Mouse (Mus musculus): ENCODE measurements around the gene Hist1h3c.
A peak's percentile ranks its signal among the peaks of the same experiment; 100 is the strongest.
"Not testable (repeated sequence)": the region's sequence is repeated elsewhere in the genome, so short reads cannot be mapped to it uniquely, and the experiment has no call there.

Hist1h3c gene

GRCm38 (mm10) chr13:23708041-23708440, 37.4 kb downstream of the Hist1h3c start:
- no peak for DNase-seq (ENCODE audit: extremely low spot score, low read depth, low spot score)

DNA sequence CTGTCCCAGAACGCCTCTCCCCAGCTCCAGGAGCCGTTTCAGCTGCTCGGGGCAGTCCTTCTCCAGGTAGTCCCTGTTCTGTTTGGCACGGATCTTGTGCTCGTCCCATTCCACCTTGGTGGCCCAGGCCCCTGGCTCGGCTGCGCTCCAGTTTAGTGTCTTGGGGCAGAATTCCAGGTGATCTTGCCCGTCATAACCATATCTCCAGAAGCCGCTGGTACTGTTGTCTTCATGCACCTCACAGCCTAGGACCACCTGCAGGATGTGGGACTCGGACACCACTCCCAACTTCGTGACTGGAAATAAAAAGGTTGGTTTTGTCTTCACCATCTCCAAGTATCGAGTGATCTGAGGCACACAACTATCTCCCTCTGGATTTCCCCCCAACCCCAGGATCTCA, 38.6 kb downstream of the Hist1h3c start:
- no peak for DNase-seq (ENCODE audit: extremely low spot score, low read depth, low spot score)

DNA sequence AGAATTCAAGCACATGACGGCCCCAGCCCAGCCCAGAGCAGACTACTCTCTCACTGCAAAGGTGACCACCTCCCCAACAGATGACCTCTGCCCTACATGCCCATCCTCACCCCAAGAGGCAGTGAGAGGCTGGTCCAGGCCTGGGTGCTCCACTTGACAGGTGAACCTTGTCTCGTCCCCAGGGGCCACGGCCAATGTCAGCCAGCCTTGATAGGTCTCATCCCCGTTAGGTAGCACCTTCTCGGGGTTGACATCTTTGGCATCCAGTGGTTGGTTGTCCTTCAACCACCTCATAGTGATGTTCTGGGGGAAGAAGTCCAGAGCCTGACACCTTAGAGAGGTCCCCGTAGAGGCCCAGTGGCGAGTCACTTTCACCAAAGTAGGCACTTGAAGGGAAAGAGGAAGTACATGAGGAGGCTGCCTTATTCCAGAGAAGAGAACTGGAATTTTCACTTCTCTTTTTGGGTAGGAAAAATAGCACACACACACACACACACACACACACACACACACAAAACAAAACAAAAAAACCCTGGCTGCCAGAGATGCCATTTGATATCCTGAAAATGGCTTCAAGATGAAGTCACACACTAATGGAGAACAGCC, 39.5 kb downstream of the Hist1h3c start:
- no peak for DNase-seq (ENCODE audit: extremely low spot score, low read depth, low spot score)

GRCm38 (mm10) chr13:23702801-23703200, 42.6 kb downstream of the Hist1h3c start:
- not testable (repeated sequence) for DNase-seq (ENCODE audit: extremely low spot score, low read depth, low spot score)

DNA sequence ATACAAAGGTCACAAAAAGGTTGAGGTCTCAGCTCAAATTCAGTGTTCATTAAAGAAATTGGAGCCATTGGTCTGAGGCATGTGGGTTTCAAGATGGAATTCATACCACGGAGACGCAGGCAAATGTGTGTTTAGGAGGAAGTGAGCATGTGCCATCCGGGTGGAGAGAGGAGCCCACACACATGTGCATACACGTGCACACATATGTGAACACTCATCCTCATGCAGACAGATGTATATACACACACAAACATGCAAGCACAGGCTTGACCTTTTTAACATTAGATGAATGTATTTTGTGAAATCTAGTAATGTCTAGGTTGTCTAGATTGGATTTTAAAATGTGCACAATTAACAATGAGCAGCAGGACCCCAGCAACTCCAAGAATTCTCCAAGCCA, 43.2 kb downstream of the Hist1h3c start:
- no peak for DNase-seq (ENCODE audit: extremely low spot score, low read depth, low spot score)

- peak; percentile 83 for DNase-seq (ENCODE audit: extremely low spot score, low read depth, low spot score)
These were observed 44.4 kb downstream of the Hist1h3c start for GRCm38 (mm10) chr13:23700786-23701520.

GRCm38 (mm10) chr13:23699767-23700166, 45.6 kb downstream of the Hist1h3c start:
- DNase-seq (ENCODE audit: extremely low spot score, low read depth, low spot score): no peak

DNA sequence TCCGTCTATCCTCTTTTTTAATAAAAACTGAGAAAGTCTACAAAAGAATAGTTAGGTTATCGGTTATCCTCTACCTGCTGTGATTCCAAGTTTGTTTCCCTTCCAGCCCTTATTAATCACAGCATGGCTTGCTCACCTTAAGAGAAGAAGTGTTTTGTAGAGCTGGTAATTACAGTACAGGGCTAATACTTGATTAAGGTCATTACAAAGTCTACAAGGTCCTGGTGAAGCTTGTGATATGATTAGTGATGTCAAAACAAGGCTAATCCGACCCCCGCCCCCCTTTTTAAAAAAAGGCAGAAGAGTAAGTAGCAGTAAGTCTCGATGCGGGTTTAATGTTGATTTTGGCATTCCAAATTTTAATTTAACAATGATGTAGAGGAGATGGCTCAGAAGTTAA, 46.4 kb downstream of the Hist1h3c start:
- no peak for DNase-seq (ENCODE audit: extremely low spot score, low read depth, low spot score)

DNA sequence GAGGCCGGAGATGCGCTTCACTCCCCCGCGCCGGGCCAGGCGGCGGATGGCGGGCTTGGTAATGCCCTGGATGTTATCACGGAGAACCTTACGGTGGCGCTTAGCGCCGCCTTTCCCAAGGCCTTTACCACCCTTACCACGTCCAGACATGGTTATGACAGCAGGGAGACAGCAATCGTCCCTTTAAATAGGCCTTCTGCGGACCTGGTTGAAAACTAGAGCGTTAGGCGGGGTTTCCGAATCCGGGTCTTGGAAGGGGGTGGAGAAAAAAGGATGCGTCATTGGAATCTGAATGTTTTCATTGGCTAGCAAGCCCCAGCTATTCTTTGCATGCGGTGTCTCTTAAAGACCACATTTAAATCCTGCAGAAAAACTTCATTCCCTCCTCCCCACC, 47.1 kb downstream of the Hist1h3c start, which contains the start of gene Hist1h4c:
Gene Hist1h4c, minus strand, starts transcription at position 155 of the 394 bp plus-strand sequence.
- DNase-seq (ENCODE audit: extremely low spot score, low read depth, low spot score): peak; percentile 99

- peak; percentile 82 for DNase-seq (ENCODE audit: extremely low spot score, low read depth, low spot score)
These were observed 47.7 kb downstream of the Hist1h3c start for GRCm38 (mm10) chr13:23697491-23698299.

- no peak for DNase-seq (ENCODE audit: extremely low spot score, low read depth, low spot score)
These were observed 49.3 kb downstream of the Hist1h3c start for GRCm38 (mm10) chr13:23696061-23696474.

- DNase-seq (ENCODE audit: extremely low spot score, low read depth, low spot score): no peak
These were observed 49.9 kb downstream of the Hist1h3c start, which contains the start of gene Hist1h1t for GRCm38 (mm10) chr13:23695514-23695913. Gene Hist1h1t (plus strand): TSS chr13:23695814.

Measured in hindlimb bud, embryonic 11.5 days (tissue).